Mouse (Mus musculus): Measurements from ENCODE around the gene Ftl1. TPM values are rescaled to one million over a fixed set of nuclear protein-coding genes. Genes with fewer than 3 reads are reported as not detected.

The Ftl1 gene
- polyA plus RNA-seq, 1 experiment, result 553 TPM

GRCm38 (mm10) chr7:45413864-45414739 is 45.6 kb downstream of the Ftl1 start:
- no peak overlapping the region for H3K27ac ChIP-seq (ENCODE audit: insufficient read depth, low read depth, low read length)
- no peak for TF ChIP-seq POLR2A (IDR thresholded peaks at IDR 0.05; ENCODE audit: insufficient read depth, low read depth, low read length)
- TF ChIP-seq CTCF (IDR thresholded peaks at IDR 0.05; ENCODE audit: insufficient read depth, low read depth, low read length), result no peak
- no peak overlapping the region for H3K4me3 ChIP-seq (ENCODE audit: insufficient read depth, low read depth, low read length)
- H3K4me1 ChIP-seq (ENCODE audit: control insufficient read depth, insufficient read depth, low read length), result peaks cover 17% of the 10 kb centered on the region
- WGBS, result 2% methylated on average over 27 of the region's 27 CpGs

DNA sequence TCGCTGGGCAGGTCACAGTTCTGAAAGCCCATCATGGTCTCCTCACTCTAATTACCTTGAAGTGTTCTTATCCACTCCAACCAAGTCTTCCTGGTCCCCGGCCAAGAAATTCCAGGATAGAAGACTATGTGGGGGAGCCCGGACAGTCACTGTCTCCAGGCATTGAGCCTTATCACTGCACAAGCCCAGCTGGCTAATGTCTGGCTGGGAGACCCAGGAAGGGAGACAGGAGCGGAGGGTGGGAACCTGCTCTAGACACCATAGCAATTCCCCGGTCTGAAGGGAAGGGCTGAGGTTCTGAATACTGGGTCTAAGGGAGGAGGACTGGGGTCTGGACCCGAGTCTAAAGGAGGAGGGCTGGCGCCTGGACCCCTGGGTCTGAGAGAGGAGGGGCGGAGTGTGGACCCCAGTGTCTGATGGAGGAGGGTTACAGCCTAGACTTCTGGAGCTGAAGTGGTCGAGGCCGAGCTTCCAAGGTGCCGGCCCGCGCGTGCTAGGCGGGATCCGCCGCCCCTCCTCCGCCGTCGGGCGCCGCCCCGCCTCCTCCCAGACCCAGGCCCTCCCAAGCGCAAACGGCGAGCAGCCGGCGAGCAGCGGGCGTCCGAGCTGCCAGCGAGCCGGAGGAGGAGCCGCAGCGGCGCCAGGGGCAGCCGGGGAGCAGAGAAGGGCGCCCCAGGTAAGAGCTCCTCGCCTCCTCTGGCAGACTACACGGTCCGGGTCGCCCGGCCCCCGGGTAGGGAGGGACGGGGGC is 46.4 kb downstream of the Ftl1 start, which contains the start of gene Ntf5:
Gene Ntf5 (plus strand): TSS at position 583 of the 751 bp plus-strand sequence.
- H3K27ac ChIP-seq (ENCODE audit: insufficient read depth, low read depth, low read length), result no peak within 1 kb of the TSS
- TF ChIP-seq POLR2A (IDR thresholded peaks at IDR 0.05; ENCODE audit: insufficient read depth, low read depth, low read length) (no peak), CTCF (IDR thresholded peaks at IDR 0.05; ENCODE audit: insufficient read depth, low read depth, low read length) (no peak)
- peaks cover 17% of the 10 kb centered on the region for H3K4me1 ChIP-seq (ENCODE audit: control insufficient read depth, insufficient read depth, low read length)
- 4% methylated on average over 44 of the region's 45 CpGs for WGBS
- H3K4me3 ChIP-seq (ENCODE audit: insufficient read depth, low read depth, low read length), result peak within 1 kb of the TSS; percentile 32; the same call in 1 of the 2 replicates

GRCm38 (mm10) chr7:45412421-45412820 is 47.3 kb downstream of the Ftl1 start:
- WGBS, result 88% methylated on average over 2 of the region's 2 CpGs
- Histone ChIP-seq H3K4me1 (ENCODE audit: control insufficient read depth, insufficient read depth, low read length) (peaks cover 17% of the 10 kb centered on the region), H3K4me3 (ENCODE audit: insufficient read depth, low read depth, low read length) (no peak overlapping the region), H3K27ac (ENCODE audit: insufficient read depth, low read depth, low read length) (no peak overlapping the region)
- TF ChIP-seq POLR2A (IDR thresholded peaks at IDR 0.05; ENCODE audit: insufficient read depth, low read depth, low read length) (no peak), CTCF (IDR thresholded peaks at IDR 0.05; ENCODE audit: insufficient read depth, low read depth, low read length) (no peak)

DNA sequence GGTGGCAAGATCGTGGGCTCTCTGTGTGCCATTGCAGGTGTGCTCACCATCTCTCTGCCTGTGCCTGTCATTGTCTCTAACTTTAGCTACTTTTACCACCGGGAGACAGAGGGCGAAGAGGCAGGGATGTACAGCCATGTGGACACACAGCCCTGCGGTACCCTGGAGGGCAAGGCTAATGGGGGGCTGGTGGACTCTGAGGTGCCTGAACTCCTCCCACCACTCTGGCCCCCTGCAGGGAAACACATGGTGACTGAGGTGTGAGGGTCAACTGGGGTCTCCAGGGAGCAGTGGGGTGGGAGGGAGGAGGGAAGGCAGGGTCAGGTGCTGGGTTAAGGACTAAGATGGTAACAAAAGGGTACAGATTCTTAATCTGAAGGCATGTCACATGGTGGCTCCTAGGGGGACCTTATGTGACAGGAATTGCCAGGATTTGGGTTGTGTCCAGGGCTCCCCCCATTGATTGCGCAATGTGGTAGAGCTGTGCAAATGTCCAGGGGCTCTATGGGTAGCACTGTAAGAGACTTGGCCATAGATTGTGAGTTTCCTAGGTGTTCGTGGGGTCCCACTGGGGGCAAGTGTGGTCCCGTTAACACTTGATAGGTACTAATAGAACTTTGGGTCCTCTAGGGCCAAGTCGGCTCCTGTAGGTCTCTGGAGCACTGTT is 50.1 kb downstream of the Ftl1 start:
- H3K27ac ChIP-seq (ENCODE audit: insufficient read depth, low read depth, low read length), result no peak overlapping the region
- no peak overlapping the region for H3K4me3 ChIP-seq (ENCODE audit: insufficient read depth, low read depth, low read length)
- H3K4me1 ChIP-seq (ENCODE audit: control insufficient read depth, insufficient read depth, low read length), result peaks cover 22% of the 10 kb centered on the region; the same call in 1 of the 2 replicates
- TF ChIP-seq CTCF (IDR thresholded peaks at IDR 0.05; ENCODE audit: insufficient read depth, low read depth, low read length) (no peak), POLR2A (IDR thresholded peaks at IDR 0.05; ENCODE audit: insufficient read depth, low read depth, low read length) (no peak)
- WGBS, result 88% methylated on average over 8 of the region's 8 CpGs

- H3K27ac ChIP-seq (ENCODE audit: insufficient read depth, low read depth, low read length), result no peak overlapping the region
- H3K4me3 ChIP-seq (ENCODE audit: insufficient read depth, low read depth, low read length), result no peak overlapping the region
- H3K4me1 ChIP-seq (ENCODE audit: control insufficient read depth, insufficient read depth, low read length), result peaks cover 17% of the 10 kb centered on the region; the same call in 1 of the 2 replicates
- 84% methylated on average over 17 of the region's 17 CpGs for WGBS
- TF ChIP-seq POLR2A (IDR thresholded peaks at IDR 0.05; ENCODE audit: insufficient read depth, low read depth, low read length) (no peak), CTCF (IDR thresholded peaks at IDR 0.05; ENCODE audit: insufficient read depth, low read depth, low read length) (no peak)
Measured at GRCm38 (mm10) chr7:45408949-45409348, 50.7 kb downstream of the Ftl1 start.

- Histone ChIP-seq H3K27ac (ENCODE audit: insufficient read depth, low read depth, low read length) (no peak overlapping the region), H3K4me3 (ENCODE audit: insufficient read depth, low read depth, low read length) (no peak overlapping the region), H3K4me1 (ENCODE audit: control insufficient read depth, insufficient read depth, low read length) (peaks cover 11% of the 10 kb centered on the region; the same call in 1 of the 2 replicates)
- 75% methylated on average over 7 of the region's 7 CpGs for WGBS
- no peak for TF ChIP-seq CTCF (IDR thresholded peaks at IDR 0.05; ENCODE audit: insufficient read depth, low read depth, low read length)
- TF ChIP-seq POLR2A (IDR thresholded peaks at IDR 0.05; ENCODE audit: insufficient read depth, low read depth, low read length), result no peak
Measured at GRCm38 (mm10) chr7:45408351-45408750, 51.3 kb downstream of the Ftl1 start.

Other genes starting within 250 kb of the Ftl1 start
- gene Dkkl1, start 247.7 kb downstream of the Ftl1 start, polyA plus RNA-seq (2012; ENCODE audit: insufficient read depth, insufficient read length, low replicate concordance, missing spikeins), result not detected in 2 replicates
- gene Tead2, start 244.1 kb downstream of the Ftl1 start, polyA plus RNA-seq (2012; ENCODE audit: insufficient read depth, insufficient read length, low replicate concordance, missing spikeins), result not detected in 2 replicates
- not detected in 2 replicates for gene Cd37, start 220.8 kb downstream of the Ftl1 start, polyA plus RNA-seq (2012; ENCODE audit: insufficient read depth, insufficient read length, low replicate concordance, missing spikeins)
- gene Slc6a16, start 218.8 kb downstream of the Ftl1 start, polyA plus RNA-seq (2012; ENCODE audit: insufficient read depth, insufficient read length, low replicate concordance, missing spikeins), result not detected in 2 replicates
- gene Slc6a21, start 182.4 kb downstream of the Ftl1 start, polyA plus RNA-seq (2012; ENCODE audit: insufficient read depth, insufficient read length, low replicate concordance, missing spikeins), result not detected in 2 replicates
- gene Trpm4, start 126.1 kb downstream of the Ftl1 start, polyA plus RNA-seq (2012; ENCODE audit: insufficient read depth, insufficient read length, low replicate concordance, missing spikeins), result not detected in 2 replicates
- not detected in 2 replicates for gene Hrc, start 124.6 kb downstream of the Ftl1 start, polyA plus RNA-seq (2012; ENCODE audit: insufficient read depth, insufficient read length, low replicate concordance, missing spikeins)
- gene Ppfia3, start 92.9 kb downstream of the Ftl1 start, polyA plus RNA-seq (2012; ENCODE audit: insufficient read depth, insufficient read length, low replicate concordance, missing spikeins), result not detected in 2 replicates
- not detected in 2 replicates for gene Lin7b, start 89.3 kb downstream of the Ftl1 start, polyA plus RNA-seq (2012; ENCODE audit: insufficient read depth, insufficient read length, low replicate concordance, missing spikeins)
- gene Snrnp70, start 64.1 kb downstream of the Ftl1 start, polyA plus RNA-seq (2012; ENCODE audit: insufficient read depth, insufficient read length, low replicate concordance, missing spikeins), result 1,039 and 1,720 TPM in 2 replicates
- not detected in 2 replicates for gene Kcna7, start 54.2 kb downstream of the Ftl1 start, polyA plus RNA-seq (2012; ENCODE audit: insufficient read depth, insufficient read length, low replicate concordance, missing spikeins)
- gene Ntf5, start 46.2 kb downstream of the Ftl1 start, polyA plus RNA-seq (2012; ENCODE audit: insufficient read depth, insufficient read length, low replicate concordance, missing spikeins), result not detected in 2 replicates
- not detected in 2 replicates for gene Lhb, start 39.1 kb downstream of the Ftl1 start, polyA plus RNA-seq (2012; ENCODE audit: insufficient read depth, insufficient read length, low replicate concordance, missing spikeins)
- gene Gys1, start 25.0 kb downstream of the Ftl1 start, polyA plus RNA-seq (2012; ENCODE audit: insufficient read depth, insufficient read length, low replicate concordance, missing spikeins), result not detected in 2 replicates
- gene Ruvbl2, start 21.8 kb downstream of the Ftl1 start, polyA plus RNA-seq (2012; ENCODE audit: insufficient read depth, insufficient read length, low replicate concordance, missing spikeins), result not detected in 2 replicates
- not detected in 2 replicates for gene Bax, start 7.0 kb upstream of the Ftl1 start, polyA plus RNA-seq (2012; ENCODE audit: insufficient read depth, insufficient read length, low replicate concordance, missing spikeins)
- not detected in 2 replicates for gene Tulp2, start 22.0 kb upstream of the Ftl1 start, polyA plus RNA-seq (2012; ENCODE audit: insufficient read depth, insufficient read length, low replicate concordance, missing spikeins)
- not detected in 2 replicates for gene Gm45808, start 26.9 kb upstream of the Ftl1 start, polyA plus RNA-seq (2012; ENCODE audit: insufficient read depth, insufficient read length, low replicate concordance, missing spikeins)
- gene Dhdh, start 28.9 kb upstream of the Ftl1 start, polyA plus RNA-seq (2012; ENCODE audit: insufficient read depth, insufficient read length, low replicate concordance, missing spikeins), result not detected in 2 replicates
- not detected in 2 replicates for gene Nucb1, start 50.5 kb upstream of the Ftl1 start, polyA plus RNA-seq (2012; ENCODE audit: insufficient read depth, insufficient read length, low replicate concordance, missing spikeins)
- not detected in 2 replicates for gene Ppp1r15a, start 66.4 kb upstream of the Ftl1 start, polyA plus RNA-seq (2012; ENCODE audit: insufficient read depth, insufficient read length, low replicate concordance, missing spikeins)
- gene Plekha4, start 66.4 kb upstream of the Ftl1 start, polyA plus RNA-seq (2012; ENCODE audit: insufficient read depth, insufficient read length, low replicate concordance, missing spikeins), result not detected in 2 replicates
- not detected in 2 replicates for gene Hsd17b14, start 95.0 kb upstream of the Ftl1 start, polyA plus RNA-seq (2012; ENCODE audit: insufficient read depth, insufficient read length, low replicate concordance, missing spikeins)
- gene Bcat2, start 110.3 kb upstream of the Ftl1 start, polyA plus RNA-seq (2012; ENCODE audit: insufficient read depth, insufficient read length, low replicate concordance, missing spikeins), result not detected in 2 replicates
- not detected in 2 replicates for gene Fgf21, start 155.6 kb upstream of the Ftl1 start, polyA plus RNA-seq (2012; ENCODE audit: insufficient read depth, insufficient read length, low replicate concordance, missing spikeins)
- gene Fut1, start 157.4 kb upstream of the Ftl1 start, polyA plus RNA-seq (2012; ENCODE audit: insufficient read depth, insufficient read length, low replicate concordance, missing spikeins), result not detected in 2 replicates
- not detected in 2 replicates for gene Izumo1, start 161.9 kb upstream of the Ftl1 start, polyA plus RNA-seq (2012; ENCODE audit: insufficient read depth, insufficient read length, low replicate concordance, missing spikeins)
- gene Rasip1, start 167.6 kb upstream of the Ftl1 start, polyA plus RNA-seq (2012; ENCODE audit: insufficient read depth, insufficient read length, low replicate concordance, missing spikeins), result not detected in 2 replicates
- gene Mamstr, start 180.1 kb upstream of the Ftl1 start, polyA plus RNA-seq (2012; ENCODE audit: insufficient read depth, insufficient read length, low replicate concordance, missing spikeins), result not detected in 2 replicates
- gene Fut2, start 206.5 kb upstream of the Ftl1 start, polyA plus RNA-seq (2012; ENCODE audit: insufficient read depth, insufficient read length, low replicate concordance, missing spikeins), result not detected in 2 replicates
- gene Ntn5, start 224.1 kb upstream of the Ftl1 start, polyA plus RNA-seq (2012; ENCODE audit: insufficient read depth, insufficient read length, low replicate concordance, missing spikeins), result not detected in 2 replicates
- gene Sec1, start 234.5 kb upstream of the Ftl1 start, polyA plus RNA-seq (2012; ENCODE audit: insufficient read depth, insufficient read length, low replicate concordance, missing spikeins), result not detected in 2 replicates
- not detected in 2 replicates for gene Car11, start 240.0 kb upstream of the Ftl1 start, polyA plus RNA-seq (2012; ENCODE audit: insufficient read depth, insufficient read length, low replicate concordance, missing spikeins)
- 386 TPM in 1 of 2 replicates, not detected in the other for gene Dbp, start 245.2 kb upstream of the Ftl1 start, polyA plus RNA-seq (2012; ENCODE audit: insufficient read depth, insufficient read length, low replicate concordance, missing spikeins)